Mouse (Mus musculus) heart, embryonic 12.5 days (tissue): ENCODE measurements at regions not wholly inside any gene's neighbourhood (a gene's known extent, or its start where the extent isn't known, plus 50 kb on each side); places are given as distances from the start of the nearest gene placed in this dataset.

Source experiments
- ATAC-seq: fragments of 200-750 bp; cut with Nextera tagmentation; 2 replicates; pipeline ENCODE4 v1.8.0; 2017; ENCODE audit warnings: moderate TSS enrichment, moderate library complexity; ENCODE audit not compliant: insufficient number of reproducible peaks, low FRiP score
- H3K27ac ChIP-seq: fragments of 300-500 bp; sonication (generic); 2 replicates; pipeline ENCODE4 v1.5.1; 2016; ENCODE audit warnings: mild to moderate bottlenecking, moderate library complexity; ENCODE audit not compliant: poor library complexity, severe bottlenecking
- H3K27me3 ChIP-seq: fragments of 300-500 bp; sonication (generic); replicated peaks from 2 replicates; pipeline ENCODE4 v1.6.1; 2016; ENCODE audit warnings: mild to moderate bottlenecking, moderate library complexity
- H3K36me3 ChIP-seq: fragments of 300-500 bp; sonication (generic); 2 replicates; pipeline ENCODE4 v1.6.1; 2016; ENCODE audit warnings: mild to moderate bottlenecking, moderate library complexity
- H3K4me1 ChIP-seq: fragments of 300-500 bp; sonication (generic); replicated peaks from 2 replicates; pipeline ENCODE4 v1.6.1; 2016; ENCODE audit warnings: mild to moderate bottlenecking
- H3K4me2 ChIP-seq: fragments of 300-500 bp; sonication (generic); 2 replicates; pipeline ENCODE4 v1.6.1; 2016; ENCODE audit warnings: mild to moderate bottlenecking, moderate library complexity
- H3K4me3 ChIP-seq: fragments of 300-500 bp; sonication (generic); 2 replicates; pipeline ENCODE4 v1.5.1; 2016; ENCODE audit warnings: mild to moderate bottlenecking
- H3K9ac ChIP-seq: fragments of 300-500 bp; sonication (generic); 2 replicates; pipeline ENCODE4 v1.6.1; 2016; ENCODE audit warnings: mild to moderate bottlenecking, moderate library complexity
- H3K9me3 ChIP-seq: fragments of 300-500 bp; sonication (generic); replicated peaks from 2 replicates; pipeline ENCODE4 v1.6.1; 2016; ENCODE audit warnings: mild to moderate bottlenecking, moderate library complexity
- WGBS: fragments of 180-500 bp; shearing (Covaris S2); methylation state at CpG from one replicate; pipeline ENCODE4 v1.1.7; 2016; 5-methylcytosine and 5-hydroxymethylcytosine counted together

GRCm38 (mm10) chr12:79918983-79919382, 193.8 kb downstream of the Zfp36l1 start:
- ATAC-seq: no peak
- 87% methylated on average over 5 of the region's 5 CpGs for WGBS
- Histone ChIP-seq H3K4me3 (no peak overlapping the region), H3K27ac (no peak overlapping the region), H3K36me3 (no peaks in the 10 kb centered on the region), H3K9ac (no peak overlapping the region), H3K27me3 (no peaks in the 10 kb centered on the region), H3K9me3 (no peaks in the 10 kb centered on the region), H3K4me1 (peaks cover 16% of the 10 kb centered on the region), H3K4me2 (no peak overlapping the region)

- Histone ChIP-seq H3K4me3 (no peak overlapping the region), H3K4me2 (no peak overlapping the region), H3K9me3 (no peaks in the 10 kb centered on the region), H3K4me1 (peaks cover 16% of the 10 kb centered on the region), H3K27me3 (no peaks in the 10 kb centered on the region), H3K27ac (no peak overlapping the region), H3K36me3 (no peaks in the 10 kb centered on the region), H3K9ac (no peak overlapping the region)
- ATAC-seq: no peak
- WGBS: 42% methylated on average over 10 of the region's 10 CpGs
Observed at GRCm38 (mm10) chr12:79917634-79918289, 195.1 kb downstream of the Zfp36l1 start.

GRCm38 (mm10) chr12:79916896-79917633, 195.7 kb downstream of the Zfp36l1 start:
- no peaks in the 10 kb centered on the region for H3K9me3 ChIP-seq
- H3K27me3 ChIP-seq: no peaks in the 10 kb centered on the region
- ATAC-seq: no peak
- H3K36me3 ChIP-seq: no peaks in the 10 kb centered on the region
- no peak overlapping the region for H3K4me3 ChIP-seq
- WGBS: 80% methylated on average over 5 of the region's 5 CpGs
- H3K4me1 ChIP-seq: peaks cover 16% of the 10 kb centered on the region
- no peak overlapping the region for H3K4me2 ChIP-seq
- H3K27ac ChIP-seq: no peak overlapping the region
- no peak overlapping the region for H3K9ac ChIP-seq

- 51% methylated on average over 6 of the region's 6 CpGs for WGBS
Observed at GRCm38 (mm10) chr12:79913898-79914297, 198.9 kb downstream of the Zfp36l1 start.

GRCm38 (mm10) chr12:79912281-79913063, 200.3 kb downstream of the Zfp36l1 start:
- H3K27ac ChIP-seq: no peak overlapping the region
- H3K9me3 ChIP-seq: no peaks in the 10 kb centered on the region
- H3K4me1 ChIP-seq: peaks cover 26% of the 10 kb centered on the region
- H3K9ac ChIP-seq: no peak overlapping the region
- H3K27me3 ChIP-seq: no peaks in the 10 kb centered on the region
- no peak overlapping the region for H3K4me2 ChIP-seq
- no peak overlapping the region for H3K4me3 ChIP-seq
- 86% methylated on average over 10 of the region's 10 CpGs for WGBS
- ATAC-seq: no peak
- H3K36me3 ChIP-seq: no peaks in the 10 kb centered on the region

More at GRCm38 (mm10) chr12:79913898-79914297, 198.9 kb downstream of the Zfp36l1 start:
- Histone ChIP-seq H3K4me3 (no peak overlapping the region), H3K4me2 (no peak overlapping the region), H3K9me3 (no peaks in the 10 kb centered on the region), H3K27me3 (no peaks in the 10 kb centered on the region), H3K27ac (no peak overlapping the region), H3K36me3 (no peaks in the 10 kb centered on the region), H3K9ac (no peak overlapping the region), H3K4me1 (peaks cover 28% of the 10 kb centered on the region)
- ATAC-seq: no peak

GRCm38 (mm10) chr12:79910884-79911759, 201.7 kb downstream of the Zfp36l1 start:
- H3K9ac ChIP-seq: peak overlapping the region; percentile 14; the same call in 1 of the 2 replicates
- H3K4me2 ChIP-seq: no peak overlapping the region
- no peak for ATAC-seq
- no peak overlapping the region for H3K4me3 ChIP-seq
- peaks cover 34% of the 10 kb centered on the region for H3K4me1 ChIP-seq
- 61% methylated on average over 15 of the region's 15 CpGs for WGBS
- H3K36me3 ChIP-seq: no peaks in the 10 kb centered on the region
- no peak overlapping the region for H3K27ac ChIP-seq
- no peaks in the 10 kb centered on the region for H3K27me3 ChIP-seq
- no peaks in the 10 kb centered on the region for H3K9me3 ChIP-seq

- Histone ChIP-seq H3K9me3 (no peaks in the 10 kb centered on the region), H3K4me2 (no peak overlapping the region), H3K4me3 (no peak overlapping the region), H3K27ac (peak overlapping the region; percentile 98), H3K4me1 (peaks cover 66% of the 10 kb centered on the region), H3K27me3 (no peaks in the 10 kb centered on the region), H3K36me3 (no peaks in the 10 kb centered on the region), H3K9ac (no peak overlapping the region)
- WGBS: 63% methylated on average over 5 of the region's 5 CpGs
- ATAC-seq: no peak
Observed at GRCm38 (mm10) chr12:79907583-79907982, 205.2 kb downstream of the Zfp36l1 start.

- H3K4me1 ChIP-seq: peaks cover 74% of the 10 kb centered on the region
- H3K9ac ChIP-seq: peak overlapping the region; percentile 50; the same call in 1 of the 2 replicates
Observed at GRCm38 (mm10) chr12:79906738-79907365, 206.0 kb downstream of the Zfp36l1 start.

GRCm38 (mm10) chr12:79905828-79906737, 206.7 kb downstream of the Zfp36l1 start:
- 23% methylated on average over 10 of the region's 10 CpGs for WGBS
- Histone ChIP-seq H3K36me3 (no peaks in the 10 kb centered on the region), H3K27me3 (no peaks in the 10 kb centered on the region), H3K4me1 (peaks cover 69% of the 10 kb centered on the region), H3K27ac (peak overlapping the region; percentile 98), H3K9ac (peak overlapping the region; percentile 50; the same call in 1 of the 2 replicates), H3K9me3 (no peaks in the 10 kb centered on the region), H3K4me2 (no peak overlapping the region), H3K4me3 (no peak overlapping the region)
- ATAC-seq: peak; percentile 67

More at GRCm38 (mm10) chr12:79906738-79907365, 206.0 kb downstream of the Zfp36l1 start:
- no peaks in the 10 kb centered on the region for H3K36me3 ChIP-seq
- H3K4me2 ChIP-seq: no peak overlapping the region
- H3K9me3 ChIP-seq: no peaks in the 10 kb centered on the region
- ATAC-seq: no peak
- peak overlapping the region; percentile 98 for H3K27ac ChIP-seq
- H3K27me3 ChIP-seq: no peaks in the 10 kb centered on the region
- H3K4me3 ChIP-seq: no peak overlapping the region
- 63% methylated on average over 10 of the region's 10 CpGs for WGBS
